Mouse (Mus musculus) forebrain, postnatal 0 days (tissue): ENCODE data around the gene Sh3rf1. TPM values are rescaled to one million over a fixed set of nuclear protein-coding genes. Genes with fewer than 3 reads are reported as not detected.

Source experiments
- ATAC-seq: fragments of 200-750 bp; cut with Nextera tagmentation; 2 replicates; pipeline ENCODE4 v1.8.0; 2017; ENCODE audit warnings: mild to moderate bottlenecking, moderate library complexity
- DNase-seq: peaks from one replicate; pipeline ENCODE4 v3.0.0-alpha.2; 2015
- H3K27ac ChIP-seq: fragments of 300-500 bp; sonication (generic); 2 replicates; pipeline ENCODE4 v1.5.1; 2014; ENCODE audit warnings: low read depth, mild to moderate bottlenecking, antibody characterized with exemption, low read length, moderate library complexity, mixed read lengths
- H3K27me3 ChIP-seq: fragments of 300-500 bp; sonication (generic); 2 replicates; pipeline ENCODE4 v1.6.1; 2014; ENCODE audit warnings: mild to moderate bottlenecking, low read length, mixed read lengths; ENCODE audit not compliant: insufficient read depth
- H3K36me3 ChIP-seq: fragments of 300-500 bp; sonication (generic); 2 replicates; pipeline ENCODE4 v1.6.1; 2014; ENCODE audit warnings: mild to moderate bottlenecking, moderate library complexity; ENCODE audit not compliant: insufficient read depth
- H3K4me1 ChIP-seq: fragments of 300-500 bp; sonication (generic); 2 replicates; pipeline ENCODE4 v1.6.1; 2014; ENCODE audit warnings: antibody characterized with exemption; ENCODE audit not compliant: insufficient read depth
- H3K4me2 ChIP-seq: fragments of 300-500 bp; sonication (generic); 2 replicates; pipeline ENCODE4 v1.6.1; 2014; ENCODE audit warnings: low read depth, mild to moderate bottlenecking, moderate library complexity
- H3K4me3 ChIP-seq: fragments of 300-500 bp; sonication (generic); 2 replicates; pipeline ENCODE4 v1.5.1; 2014; ENCODE audit warnings: low read depth, low read length, mixed read lengths
- H3K9ac ChIP-seq: fragments of 300-500 bp; sonication (generic); 2 replicates; pipeline ENCODE4 v1.6.1; 2014; ENCODE audit warnings: mild to moderate bottlenecking
- H3K9me3 ChIP-seq: fragments of 300-500 bp; sonication (generic); 2 replicates; pipeline ENCODE4 v1.6.1; 2016; ENCODE audit warnings: low read length
- CTCF ChIP-seq: sonication (generic); IDR thresholded peaks from 2 replicates; pipeline ENCODE4 v1.5.1; 2016; ENCODE audit warnings: antibody characterized with exemption, control low read depth, low read depth
- WGBS: fragments of 180-500 bp; shearing (Covaris S2); extraction: QIAGEN DNeasy Blood & Tissue Kit; methylation state at CpG from one replicate; pipeline ENCODE4 v1.1.7; 2014; 5-methylcytosine and 5-hydroxymethylcytosine counted together
- polyA plus RNA-seq: library from polyadenylated mRNA; unstranded; fragments of >200 nt; fragmentation: Nextera tagmentation; extraction: Ambion mirVana; gene quantifications from 2 replicates; pipeline ENCODE4 v1.2.1, GENCODE M21; 2015
- total RNA-seq: library from RNA; depleted of rRNA; stranded (reverse); fragments of >200 nt; gene quantifications from 2 replicates; pipeline ENCODE4 v1.2.3, GENCODE M21; 2014

Sh3rf1 gene
- total and polyA plus RNA-seq, 2 experiments from 2014 or later, result 27.3 to 35.4 TPM

GRCm38 (mm10) chr8:61361476-61361875 is 137.8 kb downstream of the Sh3rf1 start:
- H3K4me3 ChIP-seq, result no peak overlapping the region
- TF ChIP-seq CTCF, result no peak
- ATAC-seq (no peak), DNase-seq (no peak)
- no peaks in the 10 kb centered on the region for H3K9me3 ChIP-seq
- no peak overlapping the region for H3K4me2 ChIP-seq
- no peak overlapping the region for H3K9ac ChIP-seq
- no peak overlapping the region for H3K27ac ChIP-seq
- 91% methylated on average over 11 of the region's 11 CpGs for WGBS
- H3K4me1 ChIP-seq, result no peaks in the 10 kb centered on the region
- peaks cover 10% of the 10 kb centered on the region; the same call in 1 of the 2 replicates for H3K36me3 ChIP-seq
- H3K27me3 ChIP-seq, result no peaks in the 10 kb centered on the region

DNA sequence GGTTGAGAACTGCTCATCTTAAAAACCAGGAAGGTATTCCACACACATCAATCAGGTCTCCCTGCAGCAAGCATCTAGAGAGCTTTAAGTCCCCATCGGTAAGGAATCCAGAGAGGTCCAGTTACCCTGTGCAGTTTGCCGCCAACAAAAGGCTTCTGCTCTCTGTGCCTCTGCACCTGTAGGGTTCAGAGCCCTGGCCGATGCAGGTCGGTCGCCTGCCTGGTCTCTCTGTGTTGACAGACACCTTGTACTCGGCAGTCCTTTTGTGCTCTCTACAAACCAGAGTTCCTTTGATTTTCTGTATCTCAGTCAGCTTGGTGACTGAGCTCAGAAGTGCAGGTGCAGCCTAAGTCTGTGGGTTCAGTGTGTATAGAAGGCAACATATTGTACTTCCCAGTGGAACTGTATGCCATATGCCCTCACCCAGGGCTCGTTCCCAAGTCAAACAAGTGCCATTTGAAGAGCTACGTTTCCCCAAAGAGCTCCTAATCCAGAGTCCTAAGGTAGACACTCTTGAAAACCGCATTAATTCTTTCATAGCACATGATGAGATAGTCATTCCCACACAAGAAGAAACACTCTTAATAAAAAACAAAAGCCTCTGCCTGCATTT is 138.7 kb downstream of the Sh3rf1 start:
- Histone ChIP-seq H3K9ac (no peak overlapping the region), H3K27me3 (no peaks in the 10 kb centered on the region), H3K4me1 (no peaks in the 10 kb centered on the region), H3K27ac (no peak overlapping the region), H3K36me3 (peaks cover 13% of the 10 kb centered on the region; the same call in 1 of the 2 replicates), H3K4me3 (no peak overlapping the region), H3K4me2 (no peak overlapping the region), H3K9me3 (no peaks in the 10 kb centered on the region)
- ATAC-seq (peak; percentile 47), DNase-seq (no peak)
- no peak for TF ChIP-seq CTCF
- 66% methylated on average over 9 of the region's 9 CpGs for WGBS

GRCm38 (mm10) chr8:61373303-61373702 is 149.6 kb downstream of the Sh3rf1 start:
- no peak for TF ChIP-seq CTCF
- Histone ChIP-seq H3K4me2 (no peak overlapping the region), H3K9me3 (no peaks in the 10 kb centered on the region), H3K4me3 (no peak overlapping the region), H3K27me3 (no peaks in the 10 kb centered on the region), H3K9ac (no peak overlapping the region), H3K4me1 (no peaks in the 10 kb centered on the region), H3K36me3 (peaks cover 18% of the 10 kb centered on the region), H3K27ac (no peak overlapping the region)
- DNase-seq, result no peak
- ATAC-seq, result no peak
- WGBS, result 89% methylated on average over 9 of the region's 9 CpGs

GRCm38 (mm10) chr8:61374059-61374755 is 150.5 kb downstream of the Sh3rf1 start:
- peaks cover 4% of the 10 kb centered on the region; the same call in 1 of the 2 replicates for H3K4me1 ChIP-seq
- no peak for DNase-seq
- peak; percentile 50; the same call in 1 of the 2 replicates for ATAC-seq
- TF ChIP-seq CTCF, result peak; percentile 52
- no peak overlapping the region for H3K4me2 ChIP-seq
- no peak overlapping the region for H3K4me3 ChIP-seq
- WGBS, result 77% methylated on average over 16 of the region's 16 CpGs
- H3K36me3 ChIP-seq, result peaks cover 18% of the 10 kb centered on the region
- no peak overlapping the region for H3K27ac ChIP-seq
- H3K27me3 ChIP-seq, result no peaks in the 10 kb centered on the region
- H3K9ac ChIP-seq, result no peak overlapping the region
- no peaks in the 10 kb centered on the region for H3K9me3 ChIP-seq

- DNase-seq, result no peak
- no peak overlapping the region for H3K4me3 ChIP-seq
- peaks cover 4% of the 10 kb centered on the region; the same call in 1 of the 2 replicates for H3K4me1 ChIP-seq
- no peak overlapping the region for H3K27ac ChIP-seq
- no peaks in the 10 kb centered on the region for H3K27me3 ChIP-seq
- ATAC-seq, result no peak
- no peak for TF ChIP-seq CTCF
- H3K9me3 ChIP-seq, result no peaks in the 10 kb centered on the region
- H3K4me2 ChIP-seq, result no peak overlapping the region
- peaks cover 18% of the 10 kb centered on the region for H3K36me3 ChIP-seq
- WGBS, result 96% methylated on average over 7 of the region's 7 CpGs
- no peak overlapping the region for H3K9ac ChIP-seq
These were observed 151.5 kb downstream of the Sh3rf1 start for GRCm38 (mm10) chr8:61375205-61375604.

- peaks cover 4% of the 10 kb centered on the region; the same call in 1 of the 2 replicates for H3K4me1 ChIP-seq
- no peak overlapping the region for H3K4me3 ChIP-seq
- DNase-seq (peak; percentile 52), ATAC-seq (peak; percentile 88)
- peaks cover 7% of the 10 kb centered on the region; the same call in 1 of the 2 replicates for H3K36me3 ChIP-seq
- WGBS, result 30% methylated on average over 11 of the region's 11 CpGs
- H3K27me3 ChIP-seq, result no peaks in the 10 kb centered on the region
- H3K9me3 ChIP-seq, result no peaks in the 10 kb centered on the region
- TF ChIP-seq CTCF, result no peak
- H3K9ac ChIP-seq, result 0 out of 2 replicates have a peak overlapping the region, but pooled peaks have one; percentile 19
- H3K27ac ChIP-seq, result peak overlapping the region; percentile 70
- H3K4me2 ChIP-seq, result no peak overlapping the region; the same call in 1 of the 2 replicates
These were observed 155.4 kb downstream of the Sh3rf1 start for GRCm38 (mm10) chr8:61378847-61379698.
